Mouse (Mus musculus) brain, embryonic 18.5 days (tissue): ENCODE measurements around the gene Sbp.

ENCODE experiments used
- DNase-seq: peaks from one replicate; pipeline ENCODE4 v3.0.0-alpha.2; 2012; ENCODE audit warnings: low read depth, low spot score

Sbp gene

DNA sequence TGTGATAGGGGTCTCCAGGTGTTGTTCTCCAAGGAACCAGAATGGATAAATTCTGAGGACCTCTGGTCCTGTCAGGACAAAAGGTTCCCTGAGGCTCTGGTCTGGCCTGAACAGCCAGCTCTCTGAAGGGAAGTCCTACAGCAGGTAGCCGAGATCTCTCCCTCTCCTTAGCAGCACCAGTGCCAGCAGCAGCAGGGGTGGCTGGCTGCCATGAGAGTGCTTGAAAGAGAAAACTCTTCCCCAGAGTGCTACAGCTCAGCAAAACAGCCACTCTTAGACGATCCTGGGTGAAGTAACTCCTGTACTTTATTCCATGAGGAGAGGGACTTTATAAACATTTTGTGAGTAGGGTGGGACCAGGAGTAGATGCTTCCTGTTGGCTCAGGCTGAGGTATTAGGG lies 48.3 kb downstream of the Sbp start:
- no peak for DNase-seq

DNA sequence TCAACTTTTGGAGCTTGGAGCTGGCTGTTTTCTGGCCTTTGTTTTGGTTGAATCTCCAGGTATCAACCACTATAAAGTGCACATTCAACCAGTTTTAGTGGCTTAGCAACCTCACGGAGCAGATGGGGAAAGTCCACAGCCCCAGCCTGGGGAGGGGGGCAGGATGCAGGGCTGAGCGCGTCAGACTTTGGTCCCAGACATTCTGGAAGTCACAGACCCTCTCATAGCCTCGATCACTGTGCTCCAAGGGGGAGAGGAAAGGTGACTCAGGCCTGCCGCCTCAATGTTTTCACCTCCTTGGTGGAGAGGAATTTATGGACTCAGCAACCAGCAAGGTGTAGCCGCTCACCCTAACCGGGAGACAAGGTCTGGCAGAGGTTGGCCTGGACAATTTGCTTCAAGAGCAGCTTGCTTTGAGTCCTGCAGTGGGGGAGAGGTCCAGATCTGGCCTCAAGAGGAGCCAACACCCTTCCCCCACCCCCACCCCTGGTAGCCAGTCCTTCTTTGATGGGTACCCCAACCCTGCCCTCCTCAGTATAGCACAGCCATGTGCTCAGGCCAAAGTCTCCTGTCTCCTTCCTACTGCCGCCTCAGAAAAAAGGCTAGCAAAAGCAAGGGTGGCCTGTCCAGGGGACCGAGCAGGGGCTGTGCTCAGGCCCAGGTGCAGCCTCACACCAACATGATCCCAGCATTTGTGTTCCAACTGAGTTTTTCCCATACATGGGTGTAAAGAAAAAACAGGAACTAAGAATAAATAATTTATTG lies 51.5 kb downstream of the Sbp start:
- DNase-seq: no peak

DNA sequence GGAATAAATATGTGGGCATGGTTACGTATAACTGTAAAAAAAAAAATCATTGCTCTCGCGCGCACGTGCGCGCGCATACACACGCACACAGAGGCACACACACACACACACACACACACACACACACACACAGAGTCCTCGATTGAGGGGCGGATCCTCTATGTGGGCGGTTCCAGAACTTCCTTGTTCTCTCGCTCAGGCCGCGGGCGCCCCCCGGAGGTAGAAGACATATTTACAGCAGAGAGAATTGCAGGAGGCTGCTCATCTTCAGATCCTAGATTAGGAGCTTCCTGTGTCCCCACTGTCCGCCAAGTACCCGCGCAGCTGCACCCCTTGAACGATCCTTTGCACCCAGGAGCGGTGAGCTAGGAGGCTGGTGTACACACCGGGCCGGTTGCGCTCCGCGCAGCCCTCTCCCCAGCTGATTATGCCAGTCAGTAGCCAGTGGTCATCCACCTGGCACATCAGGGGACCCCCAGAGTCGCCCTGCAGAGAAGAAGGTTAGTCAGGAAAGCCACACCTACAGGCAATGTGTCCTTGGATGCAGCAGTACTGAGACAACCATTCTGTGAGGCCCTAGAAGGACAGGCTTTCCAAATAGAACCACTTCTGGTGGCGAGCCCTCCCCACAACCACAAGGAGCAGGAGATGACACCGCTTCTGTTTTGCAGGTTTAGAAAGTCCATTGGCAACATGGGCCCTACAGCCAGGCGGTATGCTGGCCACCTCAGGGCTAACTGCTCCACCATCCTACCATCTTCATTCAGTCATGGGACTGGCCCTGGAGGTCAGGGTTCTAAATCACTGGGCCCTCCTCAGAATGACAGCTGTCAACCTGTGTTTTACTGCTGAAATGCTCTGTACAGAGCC lies 52.3 kb downstream of the Sbp start:
- DNase-seq: peak; percentile 82

GRCm38 (mm10) chr17:23994667-23995066 lies 53.2 kb downstream of the Sbp start:
- no peak for DNase-seq
